Mouse (Mus musculus) layer of hippocampus, postnatal 36 days (tissue): ENCODE results near the gene Atp8a1. TPM values are rescaled to one million over a fixed set of nuclear protein-coding genes. Genes with fewer than 3 reads are reported as not detected.
"Not testable (repeated sequence)": the region's sequence is repeated elsewhere in the genome, so short reads cannot be mapped to it uniquely, and the experiment has no call there.

ENCODE experiments used
- DNase-seq, 2 experiments: peaks; one replicate each; pipeline ENCODE4 v3.0.0; 2022
- total RNA-seq, 2 experiments: library from RNA; stranded (reverse); gene quantifications; 2 replicates each; pipeline ENCODE4 v1.2.3; 2021

Atp8a1 gene
- total RNA-seq, 2 experiments from 2014 or later, result 163 to 183 TPM

- no peak for DNase-seq
Observed at GRCm38 (mm10) chr5:67826278-67826677, 21.0 kb downstream of the Atp8a1 start.

DNA sequence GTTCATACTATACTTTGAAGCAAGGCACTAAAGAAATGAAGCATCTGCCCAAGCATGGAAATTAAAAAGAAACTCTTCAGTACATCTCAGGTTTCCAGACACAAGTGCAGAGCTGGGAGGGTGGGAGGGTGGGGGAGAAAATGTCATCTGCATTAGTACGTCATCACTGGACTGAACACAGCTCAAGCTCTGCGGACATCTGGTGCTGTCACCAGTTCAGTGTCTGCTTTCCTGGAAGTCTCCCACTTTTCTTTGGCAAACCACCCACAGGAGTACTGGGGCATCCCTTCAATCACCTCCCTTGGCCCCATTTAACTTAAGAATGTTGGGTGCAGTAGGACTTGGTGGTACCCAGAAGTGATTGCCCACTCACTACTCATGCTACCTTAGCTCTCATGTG, 22.6 kb downstream of the Atp8a1 start:
- DNase-seq, result no peak

DNA sequence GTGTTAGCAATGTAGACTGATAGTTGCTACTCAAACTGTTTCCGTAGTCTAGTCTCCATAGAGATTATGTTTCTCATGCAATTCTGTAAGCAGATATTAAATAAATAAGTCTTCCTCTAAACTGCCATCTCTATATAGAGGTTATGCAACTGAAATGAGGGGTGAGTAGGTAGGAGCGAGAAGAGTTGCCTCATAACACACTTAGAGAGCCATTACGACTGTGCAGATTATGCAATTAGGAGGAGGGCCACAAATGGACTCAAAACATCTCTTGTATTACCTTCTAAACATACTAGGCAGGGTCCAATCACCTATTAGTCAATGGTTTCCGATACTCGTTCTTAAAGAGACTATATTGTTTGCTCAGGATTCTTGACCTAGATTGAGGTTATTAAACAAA, 23.5 kb downstream of the Atp8a1 start:
- DNase-seq, result no peak

DNA sequence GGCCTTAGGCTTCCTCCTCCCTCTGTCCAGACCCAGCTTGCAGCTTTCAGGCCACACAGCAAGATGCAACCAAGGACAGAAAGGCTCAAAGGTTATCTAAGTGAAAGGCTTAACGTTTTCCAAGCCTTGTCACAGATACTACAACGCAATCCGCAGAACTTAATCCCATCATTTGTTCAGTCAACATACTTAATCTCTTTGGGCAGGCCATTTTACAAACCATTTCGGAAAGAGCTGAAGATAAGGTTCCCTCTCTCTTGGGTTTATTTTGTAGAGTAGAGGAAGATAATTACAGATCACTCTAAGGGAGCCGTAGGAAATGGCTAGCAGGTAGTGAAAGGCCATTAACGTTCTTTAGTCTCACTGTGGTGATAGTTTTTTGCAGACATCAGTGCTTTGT, 24.6 kb downstream of the Atp8a1 start:
- no peak for DNase-seq

- DNase-seq, result no peak
Observed at GRCm38 (mm10) chr5:67821987-67822401, 25.2 kb downstream of the Atp8a1 start.

GRCm38 (mm10) chr5:67821185-67821584, 26.0 kb downstream of the Atp8a1 start:
- DNase-seq, result no peak

DNA sequence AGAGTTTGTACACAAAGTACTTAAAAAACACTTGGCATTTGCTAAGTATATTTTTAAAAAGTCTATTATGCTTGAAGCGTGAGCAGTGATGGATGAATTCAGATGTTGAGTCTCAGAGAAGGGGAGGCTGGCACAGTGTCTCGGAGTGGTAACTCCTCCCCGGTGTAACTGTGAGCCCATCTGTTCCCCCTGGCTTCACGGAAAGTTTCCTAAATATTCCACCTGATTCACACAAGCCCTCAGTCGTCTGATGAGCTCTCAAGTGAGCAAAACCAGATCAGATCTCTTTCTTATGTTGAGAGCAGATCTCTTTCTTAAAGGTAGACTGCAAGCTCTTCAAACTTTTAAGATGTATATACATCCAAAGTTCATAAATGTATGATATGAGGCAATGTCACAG, 27.8 kb downstream of the Atp8a1 start:
- no peak for DNase-seq

- no peak for DNase-seq
Observed at GRCm38 (mm10) chr5:67815572-67816325, 31.5 kb downstream of the Atp8a1 start.

DNA sequence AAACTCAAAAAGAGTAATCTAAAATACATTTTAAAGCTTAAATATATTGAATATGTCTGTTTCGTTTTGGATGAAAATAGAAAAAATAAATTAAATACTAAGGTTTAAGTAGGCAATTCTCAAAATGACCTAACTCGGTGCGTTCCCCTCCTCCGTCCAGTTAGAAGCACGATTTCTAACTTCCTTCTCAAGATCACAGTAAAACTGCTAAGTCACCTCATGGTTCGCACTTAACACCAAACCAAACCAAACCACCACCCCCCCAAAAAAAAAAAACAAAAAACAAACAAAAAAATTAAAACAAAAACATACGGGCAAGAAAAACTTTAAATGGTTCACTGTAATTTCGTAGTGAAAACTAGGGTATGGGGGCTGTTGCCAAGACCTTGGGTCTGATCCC, 32.2 kb downstream of the Atp8a1 start:
- DNase-seq, result not testable (repeated sequence)

DNA sequence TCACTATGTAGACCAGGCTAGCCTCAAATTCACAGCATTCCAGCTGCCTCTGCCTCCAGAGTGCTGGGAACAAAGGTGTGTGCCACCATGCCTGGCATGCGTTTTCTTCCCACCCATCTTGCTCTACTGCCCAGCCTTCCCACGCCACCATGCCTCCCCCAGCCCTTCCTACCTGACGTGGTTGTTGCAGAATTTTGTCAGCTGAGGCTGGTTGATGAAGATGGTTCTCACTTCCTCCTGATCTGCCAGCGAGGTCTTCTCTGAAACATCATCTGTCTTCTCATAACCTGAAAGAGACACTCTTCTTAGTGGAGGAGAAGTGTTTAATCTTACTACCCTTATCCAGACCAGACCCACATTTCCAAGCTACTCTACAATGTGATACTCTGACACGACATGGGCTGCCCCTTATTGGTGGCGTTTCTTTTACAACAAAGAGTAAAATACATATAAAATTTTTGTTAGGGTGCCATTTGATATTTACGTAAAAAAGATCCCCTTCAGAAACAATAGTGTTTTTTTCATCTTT, 32.7 kb downstream of the Atp8a1 start:
- DNase-seq, result no peak

DNA sequence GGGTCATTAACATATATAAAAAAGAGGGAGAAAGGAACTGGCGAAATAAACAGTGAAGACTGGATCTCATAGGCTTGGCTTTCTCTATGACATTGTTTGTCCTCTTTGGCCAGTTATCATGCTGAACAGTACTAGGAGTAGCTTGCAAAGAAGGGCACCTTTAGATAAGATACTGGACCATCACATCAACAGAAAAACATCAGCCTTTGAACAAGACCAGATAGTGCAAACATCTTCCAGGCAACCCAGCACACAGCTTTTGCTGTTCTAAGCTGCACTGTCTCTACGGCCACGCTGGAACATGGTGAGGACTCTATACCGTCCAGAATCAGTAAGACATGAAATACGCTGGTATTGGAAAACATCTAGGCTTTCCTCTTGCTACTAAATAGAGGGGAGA, 33.9 kb downstream of the Atp8a1 start:
- no peak for DNase-seq

- no peak for DNase-seq
Observed at GRCm38 (mm10) chr5:67802174-67803030, 44.8 kb downstream of the Atp8a1 start.

- DNase-seq, result no peak
Observed at GRCm38 (mm10) chr5:67800801-67801200, 46.4 kb downstream of the Atp8a1 start.

DNA sequence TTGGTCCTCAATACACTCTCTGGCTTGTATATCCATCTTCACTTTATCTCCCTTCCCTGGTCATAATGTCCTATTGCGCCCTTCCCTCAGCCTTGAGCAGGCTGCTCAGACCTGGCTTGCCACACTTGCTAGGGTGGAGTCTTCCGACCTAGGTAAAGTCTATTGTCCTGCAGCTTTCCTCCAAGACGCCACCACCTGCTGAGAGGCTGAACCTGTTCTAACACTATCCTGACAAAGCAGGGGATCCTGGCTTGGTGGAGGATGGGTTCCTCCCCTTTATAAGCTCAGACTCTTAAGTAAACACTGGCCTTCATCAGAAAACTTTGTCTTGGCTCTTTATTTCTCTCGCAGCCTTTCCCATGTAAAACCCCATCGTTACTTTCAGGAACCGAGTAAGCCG, 47.4 kb downstream of the Atp8a1 start:
- DNase-seq, result no peak

- no peak for DNase-seq
Observed at GRCm38 (mm10) chr5:67798348-67798747, 48.9 kb downstream of the Atp8a1 start.

GRCm38 (mm10) chr5:67797006-67797958, 50.0 kb downstream of the Atp8a1 start:
- no peak for DNase-seq

DNA sequence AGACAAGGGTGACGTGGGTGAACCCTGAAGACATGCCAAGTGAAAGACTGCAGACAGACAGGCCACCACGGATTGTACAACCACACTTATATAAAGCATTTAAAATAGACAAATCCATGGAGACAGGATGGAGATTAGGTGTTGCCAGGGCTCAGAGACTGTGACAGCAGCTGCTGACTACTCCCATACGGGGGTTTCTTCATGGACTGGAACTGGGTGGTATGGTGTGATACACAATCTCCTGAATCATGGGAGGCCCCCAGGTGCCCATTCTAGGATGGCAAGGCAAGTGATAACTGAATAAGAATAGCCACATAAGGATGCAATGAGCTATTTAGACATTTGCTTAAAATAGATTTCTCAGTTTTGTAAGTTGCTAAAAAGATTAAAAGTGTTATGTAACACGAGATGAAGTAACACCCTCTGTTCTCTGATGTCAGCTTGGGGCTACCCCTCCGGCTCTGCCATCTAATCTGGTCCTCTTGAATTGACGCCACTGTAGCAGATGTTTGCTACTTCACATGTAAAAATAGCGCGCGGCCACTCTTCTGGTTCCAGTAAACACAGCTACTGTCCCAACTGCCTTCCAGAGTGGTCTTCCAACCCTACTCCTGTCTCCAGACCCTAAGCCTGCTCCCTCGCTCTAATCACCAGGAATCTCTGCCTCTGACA, 53.0 kb downstream of the Atp8a1 start:
- DNase-seq, result no peak

GRCm38 (mm10) chr5:67782775-67783174, 64.5 kb downstream of the Atp8a1 start:
- no peak for DNase-seq

GRCm38 (mm10) chr5:67778026-67778425, 69.2 kb downstream of the Atp8a1 start:
- DNase-seq, result peak; percentile 31 to 45

DNA sequence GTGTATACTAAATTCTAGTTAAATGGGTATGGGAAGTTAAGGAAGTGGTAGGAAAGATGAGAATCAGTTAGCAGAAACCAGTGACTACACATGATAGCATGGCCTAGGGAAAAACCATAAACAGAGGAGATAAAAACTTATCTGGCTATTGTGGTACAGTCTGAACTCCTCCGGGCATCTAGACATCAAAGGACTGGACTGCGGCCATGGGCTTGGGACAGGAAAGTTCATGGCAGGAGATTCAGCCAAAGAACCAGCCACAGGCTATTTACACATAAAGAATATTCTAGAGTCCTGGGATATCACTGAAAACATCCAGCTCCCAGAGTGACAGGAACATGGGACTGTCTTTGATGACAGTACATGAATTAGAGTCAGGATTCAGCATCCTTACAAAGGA, 73.0 kb downstream of the Atp8a1 start:
- no peak for DNase-seq

DNA sequence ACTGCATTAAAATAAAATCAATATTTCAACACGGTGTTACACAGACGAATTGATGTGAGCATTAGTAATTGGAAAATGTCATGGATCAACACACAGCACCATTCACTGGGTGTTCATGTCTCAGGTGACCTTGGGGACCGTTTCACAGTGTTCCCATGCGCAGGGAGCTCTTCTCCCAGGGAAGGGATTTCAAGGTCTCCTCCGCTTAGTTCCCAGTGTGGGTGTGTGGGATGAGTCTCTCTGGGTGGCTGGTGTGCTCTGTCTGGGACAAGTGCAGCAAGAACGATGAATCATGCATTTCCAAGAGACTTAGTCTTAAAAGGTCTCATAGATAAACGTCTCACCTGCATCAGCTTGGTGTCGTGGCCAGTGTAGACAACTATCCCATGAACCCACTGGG, 78.5 kb downstream of the Atp8a1 start:
- DNase-seq, result no peak

DNA sequence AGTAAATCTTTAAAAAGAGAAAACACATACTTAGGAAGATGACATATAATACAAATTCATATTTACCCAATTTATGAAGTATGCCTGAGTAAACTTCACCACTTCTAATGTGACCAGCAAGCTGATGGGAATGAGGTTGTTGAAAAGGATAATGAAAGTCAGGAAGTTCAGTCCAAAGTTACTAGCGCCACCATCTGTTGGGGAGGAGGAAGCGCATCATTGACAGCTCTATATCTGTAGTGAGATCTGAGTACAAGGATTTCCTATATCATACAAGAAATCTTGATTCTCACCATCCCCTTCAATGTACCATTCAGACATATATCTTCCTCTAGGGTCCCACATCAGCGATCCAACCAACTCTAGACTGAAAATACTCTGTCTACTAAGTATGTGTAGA, 82.4 kb downstream of the Atp8a1 start:
- DNase-seq, result no peak
